Mouse (Mus musculus) MEL (cell line): Measurements from ENCODE around the gene Steap4. TPM values are rescaled to one million over a fixed set of nuclear protein-coding genes. Genes with fewer than 3 reads are reported as not detected.

Experiments used
- DNase-seq: peaks from one replicate; pipeline ENCODE4 v3.0.0; 2011; ENCODE audit warnings: low read depth, low spot score
- H3K27ac ChIP-seq: 2 replicates; pipeline ENCODE4 v1.5.1; 2012; ENCODE audit warnings: low read depth, mild to moderate bottlenecking, control low read depth, low read length, moderate library complexity; ENCODE audit not compliant: control insufficient read depth
- H3K27me3 ChIP-seq, 2 experiments: fragments of 150-350 bp in 1 of 2; sonication (generic) in 1 of 2; 2 replicates each; pipeline ENCODE4 v1.6.1; 2012; ENCODE audit warnings: low read length in 2 of 2, mild to moderate bottlenecking in 2 of 2, improper control_type of control experiment in 1 of 2, moderate library complexity in 1 of 2; ENCODE audit not compliant: insufficient read depth in 2 of 2, control insufficient read depth in 1 of 2
- H3K36me3 ChIP-seq, 2 experiments: 2 replicates each; pipeline ENCODE4 v1.6.1; 2012 to 2014; ENCODE audit warnings: low read length in 2 of 2, improper control_type of control experiment in 1 of 2, inconsistent platforms in 1 of 2, mild to moderate bottlenecking in 1 of 2; ENCODE audit not compliant: insufficient read depth in 2 of 2, control insufficient read depth in 1 of 2
- H3K4me1 ChIP-seq, 2 experiments: fragments of 150-350 bp in 1 of 2; sonication (generic) in 1 of 2; 2 replicates each; pipeline ENCODE4 v1.6.1; 2012; ENCODE audit warnings: low read length in 2 of 2, improper control_type of control experiment in 1 of 2, mild to moderate bottlenecking in 1 of 2; ENCODE audit not compliant: insufficient read depth in 2 of 2, control insufficient read depth in 1 of 2
- H3K4me3 ChIP-seq, 2 experiments: fragments of 150-350 bp in 1 of 2; sonication (generic) in 1 of 2; 2 replicates each; pipeline ENCODE4 v1.5.1; 2012; ENCODE audit warnings: low read depth in 2 of 2, low read length in 2 of 2, mild to moderate bottlenecking in 2 of 2, moderate library complexity in 2 of 2, control low read depth in 1 of 2, improper control_type of control experiment in 1 of 2; ENCODE audit not compliant: control insufficient read depth in 1 of 2, insufficient read depth in 1 of 2
- H3K79me2 ChIP-seq: 2 replicates; pipeline ENCODE4 v1.6.1; 2012; ENCODE audit warnings: mild to moderate bottlenecking, low read length, moderate library complexity; ENCODE audit not compliant: control insufficient read depth, poor library complexity, insufficient read depth
- H3K9ac ChIP-seq: 2 replicates; pipeline ENCODE4 v1.6.1; 2012; ENCODE audit warnings: low read depth, mild to moderate bottlenecking, control low read depth, low read length, moderate library complexity; ENCODE audit not compliant: control insufficient read depth, poor library complexity, severe bottlenecking
- H3K9me3 ChIP-seq: fragments of 150-350 bp; sonication (generic); replicated peaks from 2 replicates; pipeline ENCODE4 v1.6.1; 2012; ENCODE audit warnings: mild to moderate bottlenecking, low read length, improper control_type of control experiment, moderate library complexity; ENCODE audit not compliant: insufficient read depth
- CHD1 ChIP-seq: IDR thresholded peaks from 2 replicates; pipeline ENCODE4 v1.6.1; 2012; ENCODE audit warnings: low read depth, mild to moderate bottlenecking, inconsistent platforms, low read length, improper control_type of control experiment
- CHD2 ChIP-seq: IDR thresholded peaks from 2 replicates; pipeline ENCODE4 v1.6.1; 2011; ENCODE audit warnings: low read length, improper control_type of control experiment
- CTCF ChIP-seq, 3 experiments: IDR thresholded peaks in 2 of 3; conservative IDR thresholded peaks in 1 of 3; 2 replicates each; pipeline ENCODE4 v1.5.1; 2011 to 2012; ENCODE audit warnings: low read length in 3 of 3, low read depth in 2 of 3, mild to moderate bottlenecking in 2 of 3, improper control_type of control experiment in 1 of 3, inconsistent platforms in 1 of 3, mixed read lengths in 1 of 3, moderate library complexity in 1 of 3; ENCODE audit not compliant: control insufficient read depth in 1 of 3, insufficient read depth in 1 of 3, poor library complexity in 1 of 3, severe bottlenecking in 1 of 3
- E2F4 ChIP-seq: IDR thresholded peaks from 2 replicates; pipeline ENCODE4 v1.6.1; 2011; ENCODE audit warnings: low read depth, low read length, improper control_type of control experiment, borderline replicate concordance
- ELF1 ChIP-seq: IDR thresholded peaks from 2 replicates; pipeline ENCODE4 v1.6.1; 2014; ENCODE audit warnings: low read depth, mild to moderate bottlenecking, inconsistent platforms, low read length, improper control_type of control experiment, moderate library complexity
- EP300 ChIP-seq, 2 experiments: IDR thresholded peaks; 2 replicates each; pipeline ENCODE4 v1.6.1; 2011; ENCODE audit warnings: improper control_type of control experiment in 2 of 2, low read length in 2 of 2, low read depth in 1 of 2, mild to moderate bottlenecking in 1 of 2
- MAZ ChIP-seq: IDR thresholded peaks from 2 replicates; pipeline ENCODE4 v1.6.1; 2012; ENCODE audit warnings: low read depth, mild to moderate bottlenecking, inconsistent platforms, low read length, improper control_type of control experiment
- MEF2A ChIP-seq: IDR thresholded peaks from 2 replicates; pipeline ENCODE4 v1.6.1; 2014; ENCODE audit warnings: low read depth, mild to moderate bottlenecking, inconsistent platforms, low read length, improper control_type of control experiment; ENCODE audit not compliant: poor library complexity, insufficient replicate concordance, severe bottlenecking; ENCODE audit errors: extremely low read depth
- MXI1 ChIP-seq: IDR thresholded peaks from 2 replicates; pipeline ENCODE4 v1.6.1; 2011; ENCODE audit warnings: mild to moderate bottlenecking, low read depth, low read length, improper control_type of control experiment
- MYC ChIP-seq: IDR thresholded peaks from 2 replicates; pipeline ENCODE4 v1.6.1; 2011; ENCODE audit warnings: low read depth, mild to moderate bottlenecking, low read length, improper control_type of control experiment, moderate library complexity
- POLR2AphosphoS2 ChIP-seq: IDR thresholded peaks from 2 replicates; pipeline ENCODE4 v1.6.1; 2011; ENCODE audit warnings: low read length, improper control_type of control experiment
- RAD21 ChIP-seq: IDR thresholded peaks from 2 replicates; pipeline ENCODE4 v1.6.1; 2011; ENCODE audit warnings: mild to moderate bottlenecking, low read depth, low read length, improper control_type of control experiment
- RCOR1 ChIP-seq: IDR thresholded peaks from 2 replicates; pipeline ENCODE4 v1.6.1; 2012; ENCODE audit warnings: low read depth, mild to moderate bottlenecking, inconsistent platforms, low read length, improper control_type of control experiment
- SIN3A ChIP-seq: IDR thresholded peaks from 2 replicates; pipeline ENCODE4 v1.6.1; 2012; ENCODE audit warnings: low read length, improper control_type of control experiment, inconsistent platforms
- SMC3 ChIP-seq: IDR thresholded peaks from 2 replicates; pipeline ENCODE4 v1.6.1; 2011; ENCODE audit warnings: low read depth, low read length, improper control_type of control experiment
- UBTF ChIP-seq: IDR thresholded peaks from 2 replicates; pipeline ENCODE4 v1.6.1; 2012; ENCODE audit warnings: low read depth, mild to moderate bottlenecking, inconsistent platforms, low read length, improper control_type of control experiment, moderate library complexity, borderline replicate concordance; ENCODE audit not compliant: insufficient read depth
- USF2 ChIP-seq, 2 experiments: IDR thresholded peaks; 2 replicates each; pipeline ENCODE4 v1.6.1; 2011 to 2012; ENCODE audit warnings: improper control_type of control experiment in 2 of 2, low read length in 2 of 2, borderline replicate concordance in 1 of 2, inconsistent platforms in 1 of 2, low read depth in 1 of 2, mild to moderate bottlenecking in 1 of 2; ENCODE audit not compliant: insufficient read depth in 1 of 2
- ZKSCAN1 ChIP-seq: IDR thresholded peaks from 2 replicates; pipeline ENCODE4 v1.6.1; 2012; ENCODE audit warnings: low read depth, mild to moderate bottlenecking, inconsistent platforms, low read length, improper control_type of control experiment, moderate library complexity
- ZNF384 ChIP-seq: IDR thresholded peaks from 2 replicates; pipeline ENCODE4 v1.6.1; 2012; ENCODE audit warnings: low read depth, mild to moderate bottlenecking, inconsistent platforms, low read length, improper control_type of control experiment
- polyA plus RNA-seq, 2 experiments: library from polyadenylated mRNA; stranded (reverse) in 1 of 2; unstranded in 1 of 2; fragments of >175 nt in 1 of 2; fragments of >200 nt in 1 of 2; gene quantifications; 2 replicates each; pipeline versions ENCODE4 v1.2.1 to v1.2.4; 2012; ENCODE audit warnings: low replicate concordance in 2 of 2, low read depth in 1 of 2; ENCODE audit not compliant: insufficient read length in 2 of 2, insufficient read depth in 1 of 2, missing spikeins in 1 of 2
- total RNA-seq: library from RNA; depleted of rRNA; stranded (reverse); fragments of 300-350 nt; gene quantifications from 2 replicates; pipeline ENCODE4 v1.2.3, GENCODE M21; 2012

Steap4 gene
- total and polyA plus RNA-seq, 3 experiments = not detected

DNA sequence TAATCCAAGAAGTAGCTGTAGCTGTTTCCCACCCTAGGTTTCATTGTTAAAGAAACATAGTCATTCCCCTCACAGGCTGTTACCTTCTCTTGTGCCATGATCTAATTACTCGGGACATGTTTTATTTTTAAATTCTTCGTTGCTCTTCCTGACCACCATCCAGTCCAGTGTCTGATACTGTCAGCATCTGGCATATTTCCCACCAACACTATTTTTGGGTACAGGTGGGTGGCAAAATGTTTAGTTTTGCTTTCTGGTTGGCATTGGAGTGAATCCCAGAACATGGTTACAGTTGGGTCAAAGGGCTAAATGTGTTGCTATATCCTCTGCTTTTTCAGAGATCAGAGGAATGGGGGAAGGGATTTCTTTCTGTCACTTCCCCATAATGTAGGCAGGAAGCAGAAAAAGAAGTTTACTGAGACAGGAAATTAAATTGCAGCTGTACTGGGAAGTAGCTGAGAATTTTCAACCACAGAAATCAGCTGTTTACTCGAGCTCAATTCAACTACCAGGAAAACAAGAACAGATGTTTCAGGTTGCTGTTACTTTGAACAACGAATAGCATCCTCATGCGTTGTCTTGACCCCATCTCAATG is 4.8 kb upstream of the Steap4 start:
- Histone ChIP-seq H3K9me3 (no peaks in the 10 kb centered on the region), H3K27me3 (no peaks in the 10 kb centered on the region), H3K9ac (no peak overlapping the region), H3K4me1 (no peaks in the 10 kb centered on the region), H3K36me3 (no peaks in the 10 kb centered on the region), H3K27ac (no peak overlapping the region), H3K79me2 (no peaks in the 10 kb centered on the region), H3K4me3 (no peak overlapping the region)
- TF ChIP-seq MAZ (no peak), ZNF384 (no peak), MXI1 (no peak), MYC (no peak), ZKSCAN1 (no peak), SMC3 (no peak), EP300 (IDR thresholded peaks at IDR 0.05; ENCODE audit: low read depth in 1 of 2, low read length in 2 of 2) (no peak), E2F4 (no peak), CTCF (IDR thresholded peaks at IDR 0.05 in 2 of 3, conservative IDR thresholded peaks at IDR 0.05 in 1 of 3; ENCODE audit: control insufficient read depth in 1 of 3, insufficient read depth in 1 of 3, low read depth in 2 of 3, low read length in 3 of 3, poor library complexity in 1 of 3, severe bottlenecking in 1 of 3) (no peak), RCOR1 (no peak), CHD1 (no peak), POLR2AphosphoS2 (no peak), CHD2 (no peak), ELF1 (no peak), UBTF (no peak)
- no peak for DNase-seq

DNA sequence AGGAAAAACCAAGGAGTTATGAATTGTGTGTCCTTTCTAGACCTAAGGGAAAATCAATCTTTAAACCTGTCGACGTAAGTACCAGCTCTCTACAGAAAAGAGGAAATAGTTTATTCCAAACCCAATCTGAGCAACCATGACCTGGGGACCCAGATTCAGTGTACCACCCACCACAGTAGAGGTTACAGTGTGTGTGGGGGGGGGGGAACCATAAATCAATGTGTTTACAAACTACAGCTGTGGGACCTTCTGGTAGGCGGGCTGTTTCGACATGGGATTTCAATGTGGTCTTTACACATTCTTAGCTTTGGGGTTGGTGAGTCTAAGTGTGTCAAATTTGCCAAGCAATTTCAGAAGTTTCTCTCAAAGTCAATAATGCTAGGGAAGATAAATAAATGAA is 2.2 kb upstream of the Steap4 start:
- H3K9ac ChIP-seq = no peak overlapping the region
- H3K27ac ChIP-seq = no peak overlapping the region
- H3K9me3 ChIP-seq = no peaks in the 10 kb centered on the region
- no peaks in the 10 kb centered on the region for H3K36me3 ChIP-seq
- DNase-seq = no peak
- H3K4me1 ChIP-seq = no peaks in the 10 kb centered on the region
- TF ChIP-seq RAD21 = no peak
- no peak for TF ChIP-seq MYC
- TF ChIP-seq MXI1 = no peak
- no peak for TF ChIP-seq USF2 (IDR thresholded peaks at IDR 0.05; ENCODE audit: borderline replicate concordance in 1 of 2, insufficient read depth in 1 of 2, low read depth in 1 of 2, low read length in 2 of 2)
- no peak for TF ChIP-seq EP300 (IDR thresholded peaks at IDR 0.05; ENCODE audit: low read depth in 1 of 2, low read length in 2 of 2)
- no peak for TF ChIP-seq MEF2A
- TF ChIP-seq SIN3A = no peak
- H3K79me2 ChIP-seq = no peaks in the 10 kb centered on the region
- no peaks in the 10 kb centered on the region for H3K27me3 ChIP-seq
- no peak overlapping the region for H3K4me3 ChIP-seq
